Mouse (Mus musculus) thymus, postnatal 25 days (tissue): ENCODE data around the gene Asf1b.
"Not testable (repeated sequence)": the region's sequence is repeated elsewhere in the genome, so short reads cannot be mapped to it uniquely, and the experiment has no call there.

ENCODE experiments used
- DNase-seq: peaks from one replicate; pipeline ENCODE4 v3.0.0; 2022

The Asf1b gene

GRCm38 (mm10) chr8:83996567-83997505 is 41.5 kb downstream of the Asf1b start:
- DNase-seq, result peak; percentile 78

- DNase-seq, result peak; percentile 61
Measured at GRCm38 (mm10) chr8:83997511-83998141, 42.3 kb downstream of the Asf1b start, which contains the start of gene Samd1. Samd1 (plus strand) TSS chr8:83997672.

DNA sequence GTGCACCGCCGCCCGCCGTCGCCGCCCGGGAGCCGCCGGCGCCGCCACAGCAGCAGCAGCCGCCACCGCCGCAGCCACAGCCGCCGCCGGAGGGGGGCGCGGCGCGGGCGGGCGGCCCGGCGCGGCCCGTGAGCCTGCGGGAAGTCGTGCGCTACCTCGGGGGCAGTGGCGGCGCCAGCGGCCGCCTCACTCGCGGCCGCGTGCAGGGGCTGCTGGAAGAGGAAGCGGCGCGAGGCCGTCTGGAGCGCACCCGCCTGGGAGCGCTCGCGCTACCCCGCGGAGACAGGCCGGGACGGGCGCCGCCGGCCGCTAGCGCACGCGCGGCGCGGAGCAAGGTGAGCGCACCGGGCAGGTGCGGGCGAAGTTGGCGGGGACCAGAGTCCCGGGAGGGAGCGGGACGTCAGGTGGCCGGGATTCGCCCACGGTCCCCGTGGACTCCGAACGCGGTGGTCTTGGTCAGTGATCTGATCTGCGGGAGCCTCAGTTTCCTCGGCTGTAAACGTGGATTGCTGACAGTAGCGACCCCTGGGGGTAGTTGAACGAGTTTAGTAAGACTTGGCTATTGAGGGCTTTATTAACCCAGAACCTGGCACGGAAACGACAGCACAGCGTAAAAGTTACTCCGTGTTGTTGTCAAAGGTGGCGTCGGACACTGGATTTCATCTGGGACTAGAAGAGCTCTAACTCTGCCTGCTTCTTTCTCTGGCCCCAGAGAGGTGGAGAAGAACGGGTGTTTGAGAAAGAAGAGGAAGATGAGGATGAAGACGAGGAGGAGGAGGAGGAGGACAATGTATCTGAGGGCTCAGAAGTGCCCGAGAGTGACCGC is 43.1 kb downstream of the Asf1b start:
- DNase-seq, result peak; percentile 75

GRCm38 (mm10) chr8:83999057-83999705 is 43.9 kb downstream of the Asf1b start:
- no peak for DNase-seq

GRCm38 (mm10) chr8:83999825-84000224 is 44.5 kb downstream of the Asf1b start:
- DNase-seq, result no peak

GRCm38 (mm10) chr8:84001281-84002000 is 46.1 kb downstream of the Asf1b start, which contains the start of gene 1700067K01Rik:
1700067K01Rik (plus strand) TSS chr8:84001502.
- no peak for DNase-seq

GRCm38 (mm10) chr8:84002957-84003611 is 47.8 kb downstream of the Asf1b start:
- no peak for DNase-seq

GRCm38 (mm10) chr8:84003612-84004246 is 48.4 kb downstream of the Asf1b start:
- DNase-seq, result no peak

DNA sequence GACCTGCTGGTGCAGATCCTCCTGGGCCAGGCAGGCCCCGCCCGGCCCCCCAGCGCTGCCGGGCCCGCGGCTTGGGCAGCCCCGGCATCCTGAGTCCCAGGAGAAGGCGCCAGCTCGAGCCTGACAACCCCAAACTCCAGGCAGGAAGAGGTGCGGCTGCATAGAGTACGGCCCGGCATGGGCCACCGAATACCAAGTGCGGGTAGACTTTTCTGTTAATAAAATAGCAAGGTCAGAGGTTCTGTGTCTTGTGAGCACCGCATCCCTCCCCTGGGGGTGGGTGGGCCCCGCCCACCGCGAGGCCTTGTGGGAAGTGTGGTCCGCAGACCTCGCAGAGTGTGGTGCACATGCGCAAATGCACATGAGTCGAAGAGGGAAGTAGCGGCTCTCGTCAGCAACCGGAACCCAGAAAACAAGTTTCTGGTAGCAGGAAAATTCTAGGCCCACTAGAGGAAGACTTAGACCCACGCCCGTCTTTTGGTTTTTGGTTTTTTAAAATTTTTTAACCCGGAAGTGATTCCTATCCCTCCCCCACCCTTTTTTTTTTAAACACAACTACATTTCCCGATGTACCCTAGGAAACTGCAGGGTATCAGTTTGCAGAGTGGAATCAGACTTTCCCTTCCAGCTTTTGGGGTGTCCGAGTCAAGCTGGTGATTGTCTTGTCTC is 49.4 kb downstream of the Asf1b start:
- DNase-seq, result peak; percentile 94

DNA sequence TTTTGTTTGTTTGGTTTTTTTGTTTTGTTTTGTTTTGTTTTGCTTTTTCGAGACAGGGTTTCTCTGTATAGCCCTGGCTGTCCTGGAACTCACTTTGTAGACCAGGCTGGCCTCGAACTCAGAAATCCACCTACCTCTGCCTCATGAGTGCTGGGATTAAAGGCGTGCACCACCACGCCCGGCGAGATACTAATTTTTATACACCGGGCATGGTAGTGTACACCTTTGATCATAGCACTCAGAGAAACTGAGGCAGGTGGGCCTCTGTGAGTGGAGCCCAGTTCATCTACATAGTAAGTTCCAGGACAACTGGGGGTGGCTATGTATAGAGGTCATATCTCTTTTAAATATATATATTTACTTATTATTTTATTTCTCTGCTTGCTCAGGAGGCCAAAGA is 50.2 kb downstream of the Asf1b start:
- DNase-seq, result not testable (repeated sequence)

- no peak for DNase-seq
Measured at GRCm38 (mm10) chr8:84008362-84008761, 53.1 kb downstream of the Asf1b start.

DNA sequence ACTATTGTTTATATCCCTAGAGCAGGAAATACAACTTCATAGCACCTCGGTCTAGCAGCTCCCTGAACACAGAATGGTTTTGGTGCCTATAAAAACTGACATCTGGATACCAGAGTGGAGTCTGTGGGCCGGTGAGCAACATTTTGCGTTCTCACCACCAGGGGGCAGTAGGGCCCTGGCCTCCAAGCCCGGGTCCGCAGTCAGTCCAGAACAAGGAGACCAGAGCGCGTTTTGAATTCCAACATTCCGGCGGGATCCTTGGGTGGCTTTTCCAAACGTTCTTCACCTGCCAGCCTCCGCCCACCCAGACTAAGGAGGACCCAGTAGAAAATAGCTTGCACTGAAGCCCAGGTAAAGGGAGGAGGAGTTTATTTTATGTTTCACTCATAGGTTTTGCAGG is 54.6 kb downstream of the Asf1b start:
- peak; percentile 82 for DNase-seq

DNA sequence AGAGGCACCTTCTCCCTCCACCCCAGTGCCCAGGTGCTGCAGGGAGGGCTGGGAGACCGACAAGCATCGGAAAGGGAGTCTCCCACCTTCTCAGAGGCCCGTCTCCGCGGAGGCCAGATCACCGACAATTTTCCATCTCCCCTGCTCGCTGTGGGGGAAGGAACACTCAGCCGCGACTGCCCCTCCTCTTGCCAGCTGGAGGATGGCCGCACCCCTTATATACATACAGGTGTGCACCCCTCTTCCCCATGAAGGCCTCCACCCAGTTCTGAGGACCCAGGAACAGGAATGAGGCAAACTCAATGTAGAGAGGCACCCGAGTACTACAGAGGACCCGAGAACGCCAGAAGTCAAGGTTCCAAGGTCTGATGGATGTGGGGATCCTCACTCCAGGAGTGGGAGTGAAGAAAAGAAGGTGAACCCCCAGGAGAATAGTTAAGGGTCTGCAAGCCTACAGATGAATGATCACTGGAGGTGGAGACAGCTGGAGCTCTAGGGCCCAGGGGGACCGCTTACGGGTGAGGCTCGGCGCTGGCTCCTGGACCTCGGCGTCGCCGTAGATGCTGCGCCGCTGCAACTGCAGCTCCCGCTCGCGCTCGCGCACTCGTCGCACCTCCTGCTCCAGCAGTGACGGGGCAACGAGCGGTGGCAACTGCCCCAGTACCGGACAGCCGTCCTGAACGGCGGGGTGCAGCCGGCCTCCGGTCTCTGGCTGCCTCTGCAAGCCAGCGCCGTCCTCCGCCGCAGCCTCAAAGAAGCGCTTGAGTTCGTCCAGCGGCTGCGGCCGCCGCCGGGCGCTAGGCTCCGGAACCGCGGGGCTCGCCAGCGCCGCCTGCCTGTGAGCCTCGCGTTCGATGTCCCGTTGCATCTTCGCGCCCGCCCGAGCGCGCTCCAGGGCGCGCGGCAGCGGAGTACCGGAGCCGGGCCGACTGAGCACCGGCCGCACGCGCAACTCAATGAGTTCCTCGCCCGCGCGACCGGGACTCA is 55.6 kb downstream of the Asf1b start:
- peak; percentile 76 for DNase-seq

DNA sequence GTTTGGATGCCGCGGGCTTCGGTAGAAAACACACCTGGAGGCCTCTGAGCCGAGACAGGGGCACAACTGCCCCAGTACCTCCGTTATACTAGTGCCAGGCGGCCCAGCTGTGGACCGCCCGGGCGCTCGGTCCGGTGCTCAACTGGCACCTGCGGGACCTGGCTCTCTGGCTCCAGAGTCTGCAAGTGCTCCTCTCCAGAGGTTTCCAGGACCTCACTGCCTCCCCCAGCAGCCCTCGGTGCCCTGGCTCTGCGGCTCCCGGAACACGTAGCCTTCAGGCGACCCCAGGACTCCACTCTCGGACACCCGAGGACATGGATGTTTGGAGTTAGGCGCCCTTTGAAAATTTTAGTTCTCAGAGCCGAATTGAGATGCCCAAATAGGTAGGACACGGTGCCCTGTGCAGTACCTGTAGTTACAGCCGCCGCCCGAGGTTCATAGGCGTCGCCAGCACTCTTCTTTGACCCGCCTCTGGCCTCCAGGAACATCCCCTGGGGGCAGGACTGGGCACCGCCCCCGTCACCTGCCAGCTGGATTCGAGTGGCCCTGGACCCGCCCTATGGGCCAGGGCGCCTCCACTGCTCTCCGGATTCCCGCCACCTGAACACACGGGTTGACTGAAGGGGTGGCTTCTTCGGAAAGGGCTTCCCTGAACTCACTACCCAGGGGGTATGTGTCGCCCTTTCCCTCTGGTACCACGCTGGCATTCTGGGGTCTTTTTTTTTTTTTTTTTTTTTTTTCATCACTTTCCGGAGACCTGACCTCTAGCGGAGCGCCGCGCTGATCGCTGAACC is 56.6 kb downstream of the Asf1b start, which contains the start of gene 2210011C24Rik:
2210011C24Rik (minus strand) TSS at position 467 of the 794 bp plus-strand sequence.
- no peak for DNase-seq

GRCm38 (mm10) chr8:84012499-84013165 is 57.3 kb downstream of the Asf1b start:
- DNase-seq, result no peak

DNA sequence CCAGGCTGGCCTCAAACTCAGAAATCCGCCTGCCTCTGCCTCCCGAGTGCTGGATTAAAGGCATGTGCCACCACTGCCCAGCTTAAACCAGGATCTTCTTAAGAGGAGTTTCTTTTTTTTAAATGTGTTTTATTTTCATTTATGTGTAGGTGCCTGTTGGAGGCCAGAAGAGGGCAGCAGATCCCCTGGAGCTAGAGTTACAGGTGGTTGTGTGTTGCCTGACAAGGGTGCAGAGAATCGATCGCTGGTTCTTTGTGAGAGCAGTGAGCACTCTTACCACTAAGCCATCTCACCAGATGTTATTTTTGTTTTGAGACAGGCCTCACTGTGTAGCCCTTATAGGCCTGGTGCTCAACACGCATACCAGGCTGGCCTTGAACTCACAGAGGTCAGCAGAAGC is 60.5 kb downstream of the Asf1b start:
- DNase-seq, result no peak

- no peak for DNase-seq
Measured at GRCm38 (mm10) chr8:84019738-84020137, 64.4 kb downstream of the Asf1b start.
